Mouse (Mus musculus) thymus, adult 2 months (tissue): ENCODE data around the gene Trim10. TPM values are rescaled to one million over a fixed set of nuclear protein-coding genes. Genes with fewer than 3 reads are reported as not detected.

Source experiments
- DNase-seq: peaks from one replicate; pipeline ENCODE4 v3.0.0; 2021
- H3K27ac ChIP-seq: fragments of 200-500 bp; 2 replicates; pipeline ENCODE4 v1.5.1; 2012; ENCODE audit warnings: low read length, control low read depth; ENCODE audit not compliant: control insufficient read depth, insufficient read depth
- H3K27me3 ChIP-seq: fragments of 200-500 bp; 2 replicates; pipeline ENCODE4 v1.6.1; 2012; ENCODE audit warnings: mild to moderate bottlenecking, low read length, moderate library complexity, mixed read lengths; ENCODE audit not compliant: control insufficient read depth, insufficient read depth
- H3K36me3 ChIP-seq: fragments of 200-500 bp; 2 replicates; pipeline ENCODE4 v1.6.1; 2012; ENCODE audit warnings: mild to moderate bottlenecking, low read length, moderate library complexity; ENCODE audit not compliant: control insufficient read depth, insufficient read depth
- H3K4me1 ChIP-seq: fragments of 200-500 bp; replicated peaks from 2 replicates; pipeline ENCODE4 v1.6.1; 2012; ENCODE audit warnings: low read length; ENCODE audit not compliant: control insufficient read depth, insufficient read depth
- H3K4me3 ChIP-seq: fragments of 200-500 bp; 2 replicates; pipeline ENCODE4 v1.5.1; 2012; ENCODE audit warnings: mild to moderate bottlenecking, low read length, control low read depth, moderate library complexity; ENCODE audit not compliant: control insufficient read depth, insufficient read depth
- CTCF ChIP-seq: fragments of 200-500 bp; IDR thresholded peaks from 2 replicates; pipeline ENCODE4 v1.5.1; 2012; ENCODE audit warnings: mild to moderate bottlenecking, control low read depth, low read length, moderate library complexity, borderline replicate concordance; ENCODE audit not compliant: control insufficient read depth, poor library complexity, insufficient read depth; ENCODE audit errors: extremely low read depth
- POLR2A ChIP-seq: fragments of 200-500 bp; IDR thresholded peaks from 2 replicates; pipeline ENCODE4 v1.6.1; 2012; ENCODE audit warnings: mild to moderate bottlenecking, low read length, control low read depth, moderate library complexity; ENCODE audit not compliant: control insufficient read depth, poor library complexity, insufficient read depth; ENCODE audit errors: extremely low read depth
- WGBS: fragments of 180-500 bp; shearing (Covaris S2); methylation state at CpG from one replicate; pipeline ENCODE4 v1.1.7; 2018; 5-methylcytosine and 5-hydroxymethylcytosine counted together
- polyA plus RNA-seq: library from polyadenylated mRNA; depleted of rRNA; stranded (reverse); fragments of >200 nt; gene quantifications from 2 replicates; pipeline ENCODE4 v1.2.3, GENCODE M21; 2012

The Trim10 gene
- polyA plus RNA-seq, 1 experiment, result not detected

- no peaks in the 10 kb centered on the region for H3K27me3 ChIP-seq
- WGBS, result 75% methylated on average over 7 of the region's 7 CpGs
- DNase-seq, result no peak
- H3K4me1 ChIP-seq, result peaks cover 9% of the 10 kb centered on the region
- no peak overlapping the region for H3K27ac ChIP-seq
- TF ChIP-seq POLR2A, result no peak
- TF ChIP-seq CTCF, result no peak
- no peaks in the 10 kb centered on the region for H3K36me3 ChIP-seq
- H3K4me3 ChIP-seq, result no peak overlapping the region
Observed at GRCm38 (mm10) chr17:36843696-36844095, 25.7 kb upstream of the Trim10 start.

DNA sequence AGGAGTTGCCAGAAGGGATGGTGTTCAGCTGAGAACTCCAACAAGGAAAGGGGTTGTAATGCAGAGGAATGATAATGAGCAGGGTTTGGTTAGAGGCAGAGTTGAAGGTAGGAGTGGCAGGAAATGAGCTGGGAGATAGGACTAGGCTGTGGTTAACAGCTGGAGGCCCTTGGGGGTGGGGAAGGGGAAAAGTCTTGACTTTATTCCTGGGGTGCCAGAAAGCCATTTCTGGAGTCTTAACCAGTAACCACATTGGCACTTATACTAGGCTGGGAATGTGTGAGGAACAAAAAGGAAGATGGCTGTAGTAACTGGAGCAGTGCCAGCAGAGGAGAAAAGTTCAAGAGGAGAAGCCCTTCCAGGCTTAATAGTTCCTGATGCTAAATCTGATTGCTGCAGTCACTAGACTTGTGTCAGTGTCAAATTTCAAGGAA is 25.1 kb upstream of the Trim10 start:
- H3K27ac ChIP-seq, result no peak overlapping the region
- DNase-seq, result no peak
- no peaks in the 10 kb centered on the region for H3K36me3 ChIP-seq
- TF ChIP-seq POLR2A, result no peak
- TF ChIP-seq CTCF, result no peak
- no peaks in the 10 kb centered on the region for H3K27me3 ChIP-seq
- peaks cover 6% of the 10 kb centered on the region for H3K4me1 ChIP-seq
- no peak overlapping the region for H3K4me3 ChIP-seq

- 82% methylated on average over 1 of the region's 1 CpGs for WGBS
- peaks cover 6% of the 10 kb centered on the region for H3K4me1 ChIP-seq
- TF ChIP-seq POLR2A (no peak), CTCF (no peak)
- no peak overlapping the region for H3K4me3 ChIP-seq
- no peaks in the 10 kb centered on the region for H3K27me3 ChIP-seq
- H3K27ac ChIP-seq, result no peak overlapping the region
- H3K36me3 ChIP-seq, result no peaks in the 10 kb centered on the region
- DNase-seq, result no peak
Observed at GRCm38 (mm10) chr17:36844725-36845124, 24.6 kb upstream of the Trim10 start.

DNA sequence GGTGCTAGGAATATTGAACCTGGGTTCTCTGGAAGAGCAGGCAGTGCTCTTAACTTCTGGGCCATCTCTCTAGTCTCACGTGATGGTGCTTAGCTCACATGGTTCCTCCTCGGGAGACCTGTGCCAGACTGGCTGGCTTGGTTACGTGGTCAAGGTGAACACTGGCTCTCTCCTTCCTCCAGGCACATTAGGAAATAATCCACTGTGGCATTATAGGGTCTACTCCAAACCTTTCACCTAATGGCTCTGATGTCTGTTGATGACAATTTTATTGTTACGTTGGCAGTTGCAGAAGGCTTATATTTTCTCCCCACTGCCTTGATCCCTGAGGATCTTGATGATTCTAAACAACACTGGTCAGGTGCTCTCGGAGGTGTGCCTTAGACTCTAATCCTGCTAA is 20.5 kb upstream of the Trim10 start:
- TF ChIP-seq POLR2A, result no peak
- no peak for TF ChIP-seq CTCF
- Histone ChIP-seq H3K27ac (no peak overlapping the region), H3K4me1 (peaks cover 4% of the 10 kb centered on the region), H3K27me3 (no peaks in the 10 kb centered on the region), H3K36me3 (no peaks in the 10 kb centered on the region), H3K4me3 (no peak overlapping the region)
- WGBS, result 83% methylated on average over 5 of the region's 5 CpGs
- no peak for DNase-seq

DNA sequence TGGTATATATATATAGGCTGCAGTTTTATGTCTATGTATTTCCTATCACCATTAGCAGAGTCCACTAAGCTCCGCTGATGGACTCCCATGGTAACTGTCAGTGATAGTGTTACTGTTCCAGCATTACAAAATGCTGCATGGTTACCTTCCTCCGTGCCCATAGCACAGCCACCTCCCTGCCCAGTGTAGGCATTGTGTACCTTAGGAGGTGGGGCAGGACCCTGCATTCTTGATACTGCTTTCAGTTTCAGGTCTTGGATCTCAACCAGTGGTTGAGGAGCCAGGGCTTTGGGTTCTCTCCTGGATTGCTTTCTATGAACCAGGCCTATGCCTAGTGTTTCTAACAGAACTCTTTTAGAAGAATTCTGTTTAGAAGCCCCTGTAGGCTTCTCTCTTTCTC is 19.4 kb upstream of the Trim10 start:
- H3K4me1 ChIP-seq, result no peaks in the 10 kb centered on the region
- H3K27me3 ChIP-seq, result no peaks in the 10 kb centered on the region
- TF ChIP-seq POLR2A, result no peak
- TF ChIP-seq CTCF, result no peak
- H3K27ac ChIP-seq, result no peak overlapping the region
- no peaks in the 10 kb centered on the region for H3K36me3 ChIP-seq
- DNase-seq, result no peak
- 93% methylated on average over 2 of the region's 2 CpGs for WGBS
- no peak overlapping the region for H3K4me3 ChIP-seq

DNA sequence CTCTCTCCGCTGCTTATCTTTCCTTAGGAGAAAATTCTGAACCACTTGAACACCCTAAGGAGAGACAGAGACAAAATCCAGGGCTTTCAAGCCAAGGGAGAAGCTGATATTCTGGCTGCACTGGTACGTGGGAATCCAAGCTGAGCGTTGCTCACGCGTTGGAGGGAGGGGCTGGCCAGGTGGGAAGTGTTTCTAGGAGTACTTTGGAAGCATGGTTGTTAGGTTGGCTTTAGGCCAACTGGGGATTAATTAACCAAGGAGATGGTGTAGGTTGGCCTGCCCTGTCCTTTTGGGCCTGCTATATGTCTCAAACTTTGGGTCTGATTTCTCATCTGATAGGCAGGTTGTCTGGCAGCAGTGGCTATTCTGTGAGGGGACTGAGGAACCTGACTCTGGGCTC is 18.2 kb upstream of the Trim10 start:
- TF ChIP-seq CTCF (no peak), POLR2A (no peak)
- DNase-seq, result no peak
- H3K4me1 ChIP-seq, result no peaks in the 10 kb centered on the region
- no peaks in the 10 kb centered on the region for H3K36me3 ChIP-seq
- H3K4me3 ChIP-seq, result no peak overlapping the region
- no peak overlapping the region for H3K27ac ChIP-seq
- no peaks in the 10 kb centered on the region for H3K27me3 ChIP-seq
- WGBS, result 95% methylated on average over 5 of the region's 5 CpGs

DNA sequence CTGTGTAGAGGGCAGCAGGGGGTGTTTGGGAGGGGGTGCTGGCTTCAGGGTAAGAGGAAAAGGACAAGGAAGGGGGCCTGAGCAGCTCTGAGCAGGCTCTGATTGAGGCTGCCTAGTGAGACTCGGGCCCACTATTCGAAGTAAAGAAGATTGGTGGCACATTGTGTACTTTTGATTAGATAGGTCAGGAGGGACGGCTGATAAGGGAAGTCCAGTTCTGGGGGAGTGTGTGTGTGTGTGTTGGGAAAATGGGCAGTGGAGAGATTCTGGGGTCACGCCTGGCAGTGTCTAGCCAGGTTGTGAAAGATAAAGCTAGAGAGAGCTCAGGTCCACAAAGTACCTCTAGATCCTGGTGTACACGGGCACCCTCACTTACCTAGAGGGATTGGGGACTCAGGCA is 17.7 kb upstream of the Trim10 start:
- Histone ChIP-seq H3K36me3 (no peaks in the 10 kb centered on the region), H3K27ac (no peak overlapping the region), H3K27me3 (no peaks in the 10 kb centered on the region), H3K4me1 (no peaks in the 10 kb centered on the region), H3K4me3 (no peak overlapping the region)
- TF ChIP-seq POLR2A (no peak), CTCF (no peak)
- 88% methylated on average over 5 of the region's 5 CpGs for WGBS
- DNase-seq, result no peak
